Mouse (Mus musculus) lung, postnatal 0 days (tissue): ENCODE data around the gene Prom1.

ENCODE experiments used
- CTCF ChIP-seq: IDR thresholded peaks from 2 replicates; pipeline ENCODE4 v1.5.1; 2016; ENCODE audit warnings: antibody characterized with exemption, mild to moderate bottlenecking
- EP300 ChIP-seq: IDR thresholded peaks from 2 replicates; pipeline ENCODE4 v1.6.1; 2016; ENCODE audit warnings: antibody characterized with exemption, mild to moderate bottlenecking, control low read depth

GRCm38 (mm10) chr5:44070529-44071133 lies 31.2 kb downstream of the Prom1 start:
- TF ChIP-seq CTCF (no peak), EP300 (no peak)
